Comparison of ENCODE assay signal across 8 mouse cellular contexts in the genomic region with DNA sequence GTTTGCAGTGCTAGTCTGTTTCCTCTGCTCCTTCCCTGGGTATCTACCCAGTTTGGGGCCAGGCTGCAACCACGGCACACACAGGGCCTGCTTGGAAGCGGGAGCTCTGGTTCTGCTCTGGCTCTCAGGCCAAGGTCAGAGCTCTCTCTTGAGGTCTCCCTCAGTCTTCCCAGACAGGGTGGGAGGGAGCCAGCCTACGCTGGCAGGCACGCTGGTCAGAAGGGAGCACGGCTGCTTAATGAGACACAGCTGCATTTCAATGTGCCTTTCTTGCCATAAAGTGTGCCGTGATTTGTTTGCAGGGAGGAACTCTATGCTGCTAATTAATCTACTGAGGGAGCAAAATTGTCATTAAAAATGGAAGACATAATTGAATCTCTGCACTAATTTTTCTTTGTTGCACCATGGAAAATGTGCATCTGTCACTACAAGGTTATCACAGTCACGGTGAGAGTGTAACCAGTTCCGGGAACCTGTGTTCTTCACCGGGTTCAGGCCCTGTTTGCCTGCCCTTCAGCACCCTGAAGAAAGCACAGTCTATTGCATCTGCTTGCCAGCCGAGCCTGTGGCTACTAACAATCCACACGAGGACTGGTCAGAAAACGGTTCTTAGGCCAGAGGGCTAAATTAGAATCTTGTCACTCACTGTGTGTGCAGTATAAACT. TPM values are rescaled to one million over a fixed set of nuclear protein-coding genes. Genes with fewer than 3 reads are reported as not detected.
DNase-seq lines count a peak whose midpoint lies in the region; ATAC-seq and TF ChIP-seq lines count a peak whose summit lies in the region.

No protein-coding gene starts in this region.

- no peaks in the 10 kb centered on the region for H3K27me3 ChIP-seq in limb, embryonic 13.5 days

- 13% methylated on average over 12 of the region's 12 CpGs for WGBS in limb, embryonic 13.5 days

- no peak for TF ChIP-seq CTCF in brain, embryonic 14.5 days (IDR thresholded peaks at IDR 0.05; ENCODE audit: borderline replicate concordance, extremely low read depth, insufficient read depth, insufficient read length)

- H3K27ac ChIP-seq in limb, embryonic 13.5 days, result peak overlapping the region; percentile 74

- peak; percentile 80 for DNase-seq in Muller cell, postnatal 12 days (ENCODE audit: inconsistent ontology term)
- peak; percentile 86 for DNase-seq in brain, embryonic 14.5 days (ENCODE audit: low read depth)
- peak; percentile 65 for DNase-seq in gastrocnemius, postnatal 14 days
- DNase-seq in kidney, adult 18-20 months, result peak; percentile 36
- peak; percentile 26 to 28 for DNase-seq in right cerebral cortex, postnatal 36 days (ENCODE audit: low spot score in 2 of 2)
- no peak for DNase-seq in yolk sac, embryonic 10.5 days (ENCODE audit: low spot score)
- DNase-seq in thymus, postnatal 0 days (ENCODE audit: low spot score), result no peak

- intact Hi-C loops in gastrocnemius, postnatal 14 days (cut with DNase I; ENCODE audit: low total_unique reads), result no loop called here

- peaks cover 17% of the 10 kb centered on the region for H3K4me1 ChIP-seq in limb, embryonic 13.5 days

- no peak for ATAC-seq in limb, embryonic 13.5 days (ENCODE audit: low FRiP score, low read depth)

- peaks cover 68% of the 10 kb centered on the region for H3K36me3 ChIP-seq in limb, embryonic 13.5 days

- H3K4me2 ChIP-seq in limb, embryonic 13.5 days (replicated peaks), result 0 out of 2 replicates have a peak overlapping the region, but pooled peaks have one; percentile 7

- no peak overlapping the region for H3K4me3 ChIP-seq in limb, embryonic 13.5 days

- H3K9me3 ChIP-seq in limb, embryonic 13.5 days, result no peaks in the 10 kb centered on the region

- no peak for TF ChIP-seq POLR2A in brain, embryonic 14.5 days (IDR thresholded peaks at IDR 0.05; ENCODE audit: borderline replicate concordance, extremely low read depth, insufficient read depth, insufficient read length, poor library complexity, severe bottlenecking)

- H3K9ac ChIP-seq in limb, embryonic 13.5 days, result peak overlapping the region; percentile 35

RNA-seq across cellular contexts. Expression of a gene that starts 26.3 kb away (rescaled TPM):
- 101 and 113 TPM in 2 replicates for polyA plus RNA-seq in brain, embryonic 14.5 days (2012; rRNA removed)
- 10 to 100 TPM; 15.5 to 17.4 TPM for total RNA-seq in gastrocnemius, postnatal 14 days (2021)
- polyA plus RNA-seq in limb, embryonic 13.5 days (2015; fragmentation: Nextera tagmentation; extraction: Ambion mirVana), result 41.7 and 41.8 TPM in 2 replicates
- polyA plus RNA-seq in thymus, postnatal 0 days (2015; fragmentation: Nextera tagmentation; extraction: Ambion mirVana), result 4.1 TPM in 2 replicates

Comparison
In these comparisons a context has a peak if more than half of its experiments do, and no peak if none do; other contexts are left out.
1. DNase-seq: peak in Muller cell, postnatal 12 days (single experiment), brain, embryonic 14.5 days (single experiment), gastrocnemius, postnatal 14 days (single experiment), kidney, adult 18-20 months (single experiment) and right cerebral cortex, postnatal 36 days (2 of 2); none in yolk sac, embryonic 10.5 days (single experiment) and thymus, postnatal 0 days (single experiment).